Mouse (Mus musculus) brown adipose tissue, adult 24 weeks (tissue): Measurements from ENCODE around the gene Oxct1. TPM values are rescaled to one million over a fixed set of nuclear protein-coding genes. Genes with fewer than 3 reads are reported as not detected.

Source experiments
- H3K27ac ChIP-seq: fragments of 200-500 bp; replicated peaks from 2 replicates; pipeline ENCODE4 v1.5.1; 2012; ENCODE audit warnings: low read depth, mild to moderate bottlenecking, low read length
- H3K4me1 ChIP-seq: fragments of 200-500 bp; 2 replicates; pipeline ENCODE4 v1.6.1; 2012; ENCODE audit warnings: low read length, mixed read lengths; ENCODE audit not compliant: control insufficient read depth, insufficient read depth, insufficient read length
- H3K4me3 ChIP-seq: fragments of 200-500 bp; 2 replicates; pipeline ENCODE4 v1.5.1; 2012; ENCODE audit warnings: low read depth, mild to moderate bottlenecking, low read length, moderate library complexity; ENCODE audit not compliant: insufficient read depth
- polyA plus RNA-seq: library from polyadenylated mRNA; stranded (reverse); fragments of >200 nt; gene quantifications from 2 replicates; pipeline ENCODE4 v1.2.4, GENCODE M21; 2012; ENCODE audit not compliant: missing spikeins, insufficient read depth, insufficient read length

Gene Oxct1
- polyA plus RNA-seq, 1 experiment = 143 TPM

- no peak overlapping the region for H3K4me3 ChIP-seq
- H3K27ac ChIP-seq = no peak overlapping the region
- H3K4me1 ChIP-seq = no peaks in the 10 kb centered on the region
Measured at GRCm38 (mm10) chr15:4067273-4067990, 41.2 kb downstream of the Oxct1 start.

DNA sequence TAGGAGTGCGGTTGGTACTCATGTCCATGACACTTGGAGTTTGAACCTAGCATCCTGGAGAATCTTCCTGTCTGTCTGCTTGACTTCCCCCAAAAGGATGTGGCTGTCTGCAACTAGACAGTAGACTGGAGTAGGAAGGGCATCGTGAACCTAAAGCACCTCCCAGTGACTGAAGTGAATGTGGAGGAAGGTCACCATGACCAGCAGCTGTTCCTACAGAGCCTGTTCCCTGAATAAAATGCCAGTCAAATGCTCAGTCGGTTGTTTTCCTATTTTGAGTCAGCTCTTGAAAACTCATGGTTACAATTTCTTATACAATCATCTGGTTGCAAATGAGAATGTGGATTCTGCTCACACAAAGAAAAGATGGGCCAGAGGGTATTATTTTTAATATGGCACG lies 51.8 kb downstream of the Oxct1 start:
- Histone ChIP-seq H3K4me1 (no peaks in the 10 kb centered on the region), H3K27ac (no peak overlapping the region), H3K4me3 (no peak overlapping the region)

GRCm38 (mm10) chr15:4078785-4079184 lies 52.6 kb downstream of the Oxct1 start:
- Histone ChIP-seq H3K4me1 (no peaks in the 10 kb centered on the region), H3K27ac (no peak overlapping the region), H3K4me3 (no peak overlapping the region)

- H3K27ac ChIP-seq = no peak overlapping the region
- no peak overlapping the region for H3K4me3 ChIP-seq
- no peaks in the 10 kb centered on the region for H3K4me1 ChIP-seq
Measured at GRCm38 (mm10) chr15:4079425-4080189, 53.4 kb downstream of the Oxct1 start.

DNA sequence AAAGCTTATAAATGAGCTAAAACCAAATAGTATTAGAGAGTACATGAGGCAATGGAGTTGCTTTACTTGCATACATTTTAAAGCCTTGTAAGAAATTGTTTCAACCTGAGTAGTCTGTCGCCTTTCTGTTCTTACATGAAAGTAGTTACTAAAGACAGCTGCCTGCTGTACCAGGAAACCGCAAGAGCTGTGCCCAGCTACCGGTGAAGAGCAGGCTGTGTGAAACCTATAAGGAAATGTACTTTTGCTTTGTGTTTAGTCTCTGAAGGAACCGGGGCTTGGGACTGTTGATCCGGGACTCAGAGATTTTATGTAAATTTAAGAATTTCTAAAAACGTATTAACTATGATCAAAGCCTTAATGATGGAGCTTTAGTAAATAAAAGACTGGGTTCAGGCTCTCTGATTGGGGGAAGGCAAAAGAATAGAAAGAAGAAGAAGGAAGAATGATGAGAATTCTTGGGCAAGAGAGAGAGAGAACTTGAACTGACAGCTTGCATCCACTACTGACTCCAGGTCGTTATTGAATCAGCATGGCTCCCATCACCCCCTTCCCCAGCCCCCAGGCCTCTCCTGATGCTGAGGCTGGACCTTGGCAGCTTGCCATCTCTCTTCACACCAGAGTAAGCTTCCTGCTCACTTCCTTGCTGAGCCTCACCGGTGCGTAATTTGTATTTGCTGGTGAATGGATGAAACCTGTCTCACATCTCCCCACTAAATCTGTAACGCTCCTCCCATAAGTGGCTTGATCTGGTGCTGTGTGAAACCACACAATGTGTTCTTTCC lies 59.6 kb downstream of the Oxct1 start:
- no peak overlapping the region for H3K4me3 ChIP-seq
- H3K27ac ChIP-seq = no peak overlapping the region
- no peaks in the 10 kb centered on the region for H3K4me1 ChIP-seq

DNA sequence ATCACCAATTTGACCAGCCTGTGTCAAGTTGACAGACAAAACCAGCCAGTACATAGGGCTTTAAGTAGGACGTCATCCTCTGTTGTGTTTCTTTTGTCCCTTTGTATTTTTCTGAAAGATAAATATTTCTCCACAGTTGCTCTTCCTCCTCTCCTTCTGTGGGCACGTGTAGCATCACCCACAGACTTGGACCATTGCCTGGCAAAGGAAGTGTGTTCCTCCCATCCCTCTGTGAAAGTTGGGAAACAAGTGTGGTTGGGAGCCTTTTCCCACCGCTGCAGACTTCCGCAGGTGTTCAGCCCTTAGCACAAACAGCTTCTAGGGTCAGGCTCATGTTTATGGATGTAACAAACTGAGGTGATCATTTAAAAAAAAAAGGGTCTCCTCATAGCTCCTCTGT lies 61.3 kb downstream of the Oxct1 start:
- Histone ChIP-seq H3K27ac (no peak overlapping the region), H3K4me3 (no peak overlapping the region), H3K4me1 (no peaks in the 10 kb centered on the region)

DNA sequence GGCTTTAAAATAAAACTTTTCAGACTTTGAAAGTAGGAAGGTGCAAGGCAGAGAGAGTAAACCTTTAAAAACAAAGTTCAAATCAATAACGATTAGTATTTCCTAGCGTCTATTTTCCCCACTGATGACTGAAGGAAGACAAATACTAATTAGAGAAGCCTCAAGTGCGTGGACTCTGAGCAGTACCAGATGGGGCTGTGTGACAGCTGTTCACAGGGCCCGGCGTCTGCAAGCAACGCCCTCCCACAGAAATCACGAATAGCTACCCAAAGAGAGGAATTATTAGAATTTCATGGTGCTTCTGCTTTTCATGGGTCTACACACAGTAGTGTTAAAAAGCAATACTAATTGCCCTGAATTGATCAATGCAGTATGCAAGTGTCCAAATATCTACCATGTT lies 61.7 kb downstream of the Oxct1 start:
- Histone ChIP-seq H3K27ac (no peak overlapping the region), H3K4me1 (no peaks in the 10 kb centered on the region), H3K4me3 (no peak overlapping the region)

DNA sequence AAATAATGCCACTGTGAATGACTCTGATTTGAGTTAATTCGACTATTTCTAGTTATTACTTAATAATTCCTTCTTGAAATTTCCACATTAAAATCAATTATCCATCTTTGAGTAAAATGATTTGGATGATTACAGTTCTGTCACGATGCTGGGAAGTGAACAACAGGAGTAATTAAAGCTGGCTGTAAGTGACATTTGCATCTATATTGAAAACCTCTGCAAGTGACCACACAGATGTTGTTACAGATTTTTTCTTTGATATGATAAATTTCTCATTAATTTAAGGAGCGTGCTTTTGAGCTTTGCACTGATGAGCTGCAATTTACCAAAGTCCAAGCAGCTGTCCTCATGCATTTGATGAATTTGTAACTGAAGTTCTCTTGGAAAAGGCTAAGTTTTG lies 64.4 kb downstream of the Oxct1 start:
- no peak overlapping the region for H3K27ac ChIP-seq
- H3K4me3 ChIP-seq = no peak overlapping the region
- no peaks in the 10 kb centered on the region for H3K4me1 ChIP-seq

GRCm38 (mm10) chr15:4092586-4092985 lies 66.4 kb downstream of the Oxct1 start:
- H3K4me1 ChIP-seq = no peaks in the 10 kb centered on the region
- no peak overlapping the region for H3K27ac ChIP-seq
- H3K4me3 ChIP-seq = no peak overlapping the region

DNA sequence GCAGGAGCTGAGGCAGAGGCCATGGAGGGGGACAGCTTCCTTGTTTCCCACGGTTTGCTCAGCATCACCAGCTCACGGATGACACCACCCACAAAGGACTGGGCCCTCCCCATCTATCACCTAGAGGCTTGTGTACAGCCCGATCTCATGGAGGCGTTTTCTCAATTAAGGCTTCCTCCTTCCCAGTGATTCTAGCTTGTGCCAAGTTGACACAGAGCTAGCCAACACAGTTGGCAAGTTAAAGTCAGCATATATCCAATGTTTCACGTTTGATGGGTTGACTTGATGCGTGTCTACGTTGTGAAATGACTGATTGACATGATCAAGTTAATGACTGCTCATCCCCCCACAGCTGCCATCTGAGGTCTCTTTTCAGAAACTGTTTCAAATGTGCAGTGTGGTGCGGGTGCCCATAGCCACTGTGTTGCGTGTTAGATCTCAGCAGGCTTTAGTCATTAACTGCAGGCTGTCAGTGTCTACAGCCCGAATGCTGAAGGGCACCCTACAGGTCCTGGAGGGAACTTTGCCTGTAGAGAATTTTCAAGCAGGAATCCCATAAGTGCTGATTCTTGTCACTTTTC lies 74.2 kb downstream of the Oxct1 start:
- Histone ChIP-seq H3K4me1 (no peaks in the 10 kb centered on the region), H3K27ac (no peak overlapping the region), H3K4me3 (no peak overlapping the region)

- no peak overlapping the region for H3K4me3 ChIP-seq
- no peaks in the 10 kb centered on the region for H3K4me1 ChIP-seq
- H3K27ac ChIP-seq = no peak overlapping the region
Measured at GRCm38 (mm10) chr15:4101025-4101424, 74.8 kb downstream of the Oxct1 start.

GRCm38 (mm10) chr15:4104319-4104718 lies 78.1 kb downstream of the Oxct1 start:
- no peaks in the 10 kb centered on the region for H3K4me1 ChIP-seq
- H3K27ac ChIP-seq = no peak overlapping the region
- no peak overlapping the region for H3K4me3 ChIP-seq

DNA sequence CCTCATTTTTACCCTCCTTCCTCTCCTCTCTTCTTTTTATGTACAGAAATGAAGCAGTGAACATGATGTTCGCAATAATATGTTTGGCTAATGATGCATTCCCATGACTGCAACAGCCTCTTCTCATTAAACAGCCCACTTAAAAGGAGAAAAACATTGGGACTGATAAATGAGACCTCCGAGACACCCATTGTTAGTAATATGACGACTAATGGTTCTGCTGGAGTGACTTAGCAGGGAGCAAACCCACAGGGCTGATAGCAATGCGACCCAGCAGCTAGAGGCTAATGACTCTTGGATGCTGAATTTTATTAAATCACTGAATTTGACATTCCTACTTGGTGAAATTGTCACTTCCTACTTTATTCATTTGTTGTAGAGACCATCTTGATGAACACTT lies 79.3 kb downstream of the Oxct1 start:
- no peak overlapping the region for H3K27ac ChIP-seq
- no peak overlapping the region for H3K4me3 ChIP-seq
- H3K4me1 ChIP-seq = no peaks in the 10 kb centered on the region

DNA sequence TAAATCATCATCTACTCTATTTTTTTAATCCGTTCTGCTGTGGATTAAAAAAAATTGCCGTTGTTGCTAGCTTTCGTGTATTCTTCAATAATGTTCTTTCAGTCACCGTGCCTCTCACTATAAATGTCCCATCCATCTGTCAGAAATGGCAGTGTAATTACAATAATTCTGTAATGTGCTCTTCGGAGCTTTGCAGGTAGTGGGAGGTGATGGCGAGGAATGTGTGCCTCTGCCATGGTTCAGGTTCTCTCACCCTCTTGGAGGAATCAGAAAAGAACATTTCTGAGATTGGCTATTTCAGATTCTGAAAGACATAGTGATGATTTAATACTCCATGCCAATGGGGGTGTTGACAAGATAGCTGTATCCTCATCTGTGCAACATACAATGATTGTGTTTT lies 93.8 kb downstream of the Oxct1 start:
- H3K4me3 ChIP-seq = no peak overlapping the region
- no peaks in the 10 kb centered on the region for H3K4me1 ChIP-seq
- no peak overlapping the region for H3K27ac ChIP-seq

DNA sequence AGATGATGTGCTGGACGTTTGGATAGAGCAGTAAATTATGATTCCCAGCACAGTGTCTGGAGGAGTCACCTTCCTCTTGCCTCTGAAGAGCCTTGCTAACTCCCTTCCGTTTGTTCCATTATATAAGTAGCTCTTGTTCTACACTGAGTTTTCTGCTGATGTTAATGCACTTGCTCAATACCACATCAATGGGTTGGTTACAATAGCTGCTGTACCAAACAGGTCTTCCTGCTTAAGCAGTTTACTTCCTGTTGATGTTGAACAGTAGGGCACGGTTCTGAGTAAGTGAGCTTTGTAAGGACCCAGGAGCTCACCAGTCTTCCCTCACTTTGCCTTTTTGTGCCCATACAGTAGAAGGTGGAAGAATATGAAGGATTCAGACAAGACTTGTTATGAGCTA lies 98.5 kb downstream of the Oxct1 start:
- H3K4me1 ChIP-seq = no peaks in the 10 kb centered on the region
- H3K27ac ChIP-seq = no peak overlapping the region

More for the DNA sequence above, 98.5 kb downstream of the Oxct1 start:
- H3K4me3 ChIP-seq = no peak overlapping the region
